Mouse (Mus musculus) MEL (cell line): ENCODE results near the gene Cpt1c.

Source experiments
- CTCF ChIP-seq, 3 experiments: IDR thresholded peaks in 2 of 3; conservative IDR thresholded peaks in 1 of 3; 2 replicates each; pipeline ENCODE4 v1.5.1; 2011 to 2012; ENCODE audit warnings: low read length in 3 of 3, low read depth in 2 of 3, mild to moderate bottlenecking in 2 of 3, improper control_type of control experiment in 1 of 3, inconsistent platforms in 1 of 3, mixed read lengths in 1 of 3, moderate library complexity in 1 of 3; ENCODE audit not compliant: control insufficient read depth in 1 of 3, insufficient read depth in 1 of 3, poor library complexity in 1 of 3, severe bottlenecking in 1 of 3
- EP300 ChIP-seq, 2 experiments: IDR thresholded peaks; 2 replicates each; pipeline ENCODE4 v1.6.1; 2011; ENCODE audit warnings: improper control_type of control experiment in 2 of 2, low read length in 2 of 2, low read depth in 1 of 2, mild to moderate bottlenecking in 1 of 2
- GABPA ChIP-seq: IDR thresholded peaks from 2 replicates; pipeline ENCODE4 v1.6.1; 2012; ENCODE audit warnings: low read depth, mild to moderate bottlenecking, inconsistent platforms, low read length, improper control_type of control experiment, moderate library complexity
- POLR2A ChIP-seq, 2 experiments: IDR thresholded peaks; 2 replicates each; pipeline ENCODE4 v1.6.1; 2011 to 2012; ENCODE audit warnings: low read length in 2 of 2, mild to moderate bottlenecking in 2 of 2, control low read depth in 1 of 2, improper control_type of control experiment in 1 of 2, low read depth in 1 of 2, moderate library complexity in 1 of 2; ENCODE audit not compliant: control insufficient read depth in 1 of 2, insufficient read depth in 1 of 2, poor library complexity in 1 of 2
- TAL1 ChIP-seq: IDR thresholded peaks from 2 replicates; pipeline ENCODE4 v1.6.1; 2012; ENCODE audit warnings: mild to moderate bottlenecking, inconsistent platforms, low read length, moderate library complexity, mixed read lengths
- TCF12 ChIP-seq: IDR thresholded peaks from 2 replicates; pipeline ENCODE4 v1.6.1; 2014; ENCODE audit warnings: low read depth, mild to moderate bottlenecking, inconsistent platforms, low read length, improper control_type of control experiment, moderate library complexity

DNA sequence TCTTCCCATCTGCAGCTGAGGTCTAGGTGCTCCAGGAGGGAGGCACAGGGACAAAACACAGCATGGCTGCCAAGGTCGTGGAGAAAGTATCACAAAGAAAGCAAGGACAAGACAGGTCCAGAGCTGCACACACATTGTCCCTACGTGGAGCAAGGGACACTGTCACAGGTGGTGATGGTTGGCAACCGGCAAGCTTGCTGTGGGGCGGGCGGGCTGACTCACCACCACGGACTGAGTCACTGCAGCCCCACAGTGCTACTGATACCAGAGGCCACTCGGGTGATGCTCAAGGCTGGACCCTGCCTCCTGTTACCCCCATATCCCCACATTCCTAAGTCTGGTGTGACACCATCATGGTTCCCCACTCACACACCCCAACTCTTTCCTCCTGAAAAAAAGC lies 27.8 kb upstream of the Cpt1c start:
- TF ChIP-seq POLR2A (IDR thresholded peaks at IDR 0.05; ENCODE audit: control insufficient read depth in 1 of 2, insufficient read depth in 1 of 2, low read depth in 1 of 2, low read length in 2 of 2, poor library complexity in 1 of 2) (no peak), CTCF (IDR thresholded peaks at IDR 0.05 in 2 of 3, conservative IDR thresholded peaks at IDR 0.05 in 1 of 3; ENCODE audit: control insufficient read depth in 1 of 3, insufficient read depth in 1 of 3, low read depth in 2 of 3, low read length in 3 of 3, poor library complexity in 1 of 3, severe bottlenecking in 1 of 3) (no peak), GABPA (no peak), EP300 (IDR thresholded peaks at IDR 0.05; ENCODE audit: low read depth in 1 of 2, low read length in 2 of 2) (no peak), TAL1 (no peak), TCF12 (no peak)
